In genomic region chr16:42172476-42172875, GRCm38 (mm10) we compare ENCODE assay signal across 9 mouse cellular contexts.
A peak's percentile ranks its signal among the peaks of the same experiment; 100 is the strongest.
DNase-seq lines count a peak whose midpoint lies in the region; ATAC-seq and TF ChIP-seq lines count a peak whose summit lies in the region.
"Had no signal": no experiment of that assay in that cellular context is flagged by ENCODE, and none has a peak within 500 bp of the region (broad histone marks: within the 10 kb centered on the region; RNA-seq: fewer than 3 reads in every experiment).

No protein-coding gene starts in this region.

- H3K4me3 ChIP-seq in liver, embryonic 11.5 days (ENCODE audit: low read depth, low read length), result no peak overlapping the region
- H3K4me3 ChIP-seq in forebrain, embryonic 13.5 days, result no peak overlapping the region
- no peak overlapping the region for H3K4me3 ChIP-seq in limb, embryonic 14.5 days (replicated peaks; ENCODE audit: low read length)
- H3K4me3 ChIP-seq: erythroblast, embryonic 14.5 days had no signal

- ATAC-seq in liver, embryonic 11.5 days (replicated peaks; ENCODE audit: low FRiP score), result no peak
- peak; percentile 48 for ATAC-seq in forebrain, embryonic 13.5 days
- ATAC-seq in inflammation-experienced regulatory T-cells, adult 6 months, result peak; percentile 81
- ATAC-seq in limb, embryonic 14.5 days (ENCODE audit: low FRiP score, low read depth), result no peak

- WGBS in liver, embryonic 11.5 days, result 31% methylated on average over 11 of the region's 11 CpGs
- 22% methylated on average over 11 of the region's 11 CpGs for WGBS in forebrain, embryonic 13.5 days
- WGBS in limb, embryonic 14.5 days, result 24% methylated on average over 11 of the region's 11 CpGs

- no peaks in the 10 kb centered on the region for H3K27me3 ChIP-seq in liver, embryonic 11.5 days (replicated peaks; ENCODE audit: control insufficient read depth, insufficient read depth, low read length)
- H3K27me3 ChIP-seq in forebrain, embryonic 13.5 days, result no peaks in the 10 kb centered on the region
- no peaks in the 10 kb centered on the region for H3K27me3 ChIP-seq in limb, embryonic 14.5 days (ENCODE audit: control insufficient read depth, insufficient read depth, low read length)

- H3K4me2 ChIP-seq in liver, embryonic 11.5 days, result no peak overlapping the region
- no peak overlapping the region for H3K4me2 ChIP-seq in forebrain, embryonic 13.5 days
- H3K4me2 ChIP-seq in limb, embryonic 14.5 days (replicated peaks; ENCODE audit: low read depth, low read length, severe bottlenecking), result no peak overlapping the region

- no peaks in the 10 kb centered on the region for H3K36me3 ChIP-seq in liver, embryonic 11.5 days (ENCODE audit: control insufficient read depth, insufficient read depth, low read length)
- H3K36me3 ChIP-seq in forebrain, embryonic 13.5 days (ENCODE audit: poor library complexity, severe bottlenecking), result no peaks in the 10 kb centered on the region
- no peaks in the 10 kb centered on the region for H3K36me3 ChIP-seq in limb, embryonic 14.5 days (ENCODE audit: control insufficient read depth, insufficient read depth, low read length)

- no peaks in the 10 kb centered on the region for H3K9me3 ChIP-seq in liver, embryonic 11.5 days (ENCODE audit: control insufficient read depth, low read length)
- no peaks in the 10 kb centered on the region for H3K9me3 ChIP-seq in forebrain, embryonic 13.5 days (replicated peaks)
- H3K9me3 ChIP-seq in limb, embryonic 14.5 days (ENCODE audit: control insufficient read depth, low read length), result no peaks in the 10 kb centered on the region

- no peaks in the 10 kb centered on the region for H3K4me1 ChIP-seq in liver, embryonic 11.5 days (replicated peaks; ENCODE audit: control insufficient read depth, insufficient read depth, low read length)
- no peaks in the 10 kb centered on the region for H3K4me1 ChIP-seq in forebrain, embryonic 13.5 days
- H3K4me1 ChIP-seq in limb, embryonic 14.5 days (ENCODE audit: control insufficient read depth, insufficient read depth, low read length), result no peaks in the 10 kb centered on the region

- TF ChIP-seq POLR2A in limb, embryonic 14.5 days (IDR thresholded peaks at IDR 0.05; ENCODE audit: borderline replicate concordance, extremely low read depth, insufficient read depth, insufficient read length), result no peak

- H3K27ac ChIP-seq in liver, embryonic 11.5 days (ENCODE audit: low read depth, low read length), result no peak overlapping the region
- no peak overlapping the region for H3K27ac ChIP-seq in forebrain, embryonic 13.5 days
- no peak overlapping the region for H3K27ac ChIP-seq in limb, embryonic 14.5 days (replicated peaks; ENCODE audit: low read depth, low read length)

- DNase-seq in liver, result peak; percentile 55
- DNase-seq in liver, embryonic 11.5 days (ENCODE audit: low spot score), result no peak
- DNase-seq in brain, embryonic 18.5 days (ENCODE audit: low read depth, low spot score), result peak; percentile 67
- DNase-seq in limb, embryonic 14.5 days (ENCODE audit: low spot score), result peak; percentile 58
- DNase-seq in ovary, postnatal 36 days (ENCODE audit: low spot score), result peak; percentile 55
- peak; percentile 80 for DNase-seq in thymus, postnatal 25 days

- no peak overlapping the region for H3K9ac ChIP-seq in liver, embryonic 11.5 days (ENCODE audit: low read depth, low read length)
- no peak overlapping the region for H3K9ac ChIP-seq in forebrain, embryonic 13.5 days
- no peak overlapping the region for H3K9ac ChIP-seq in limb, embryonic 14.5 days (ENCODE audit: low read depth, low read length, severe bottlenecking)

Comparison
In these comparisons a context has a peak if more than half of its experiments do, and no peak if none do; other contexts are left out.
1. ATAC-seq: peak in forebrain, embryonic 13.5 days (single experiment) and inflammation-experienced regulatory T-cells, adult 6 months (single experiment); none in liver, embryonic 11.5 days (single experiment) and limb, embryonic 14.5 days (single experiment).